Mouse (Mus musculus) hindbrain, embryonic 11.5 days (tissue): Measurements from ENCODE around the gene Mtx1. TPM values are rescaled to one million over a fixed set of nuclear protein-coding genes. Genes with fewer than 3 reads are reported as not detected.
"Not testable (repeated sequence)": the region's sequence is repeated elsewhere in the genome, so short reads cannot be mapped to it uniquely, and the experiment has no call there.

Experiments
- ATAC-seq: fragments of 200-750 bp; cut with Nextera tagmentation; 2 replicates; pipeline ENCODE4 v1.8.0; 2017; ENCODE audit warnings: mild to moderate bottlenecking, moderate TSS enrichment, moderate library complexity; ENCODE audit not compliant: low FRiP score
- DNase-seq: peaks from one replicate; pipeline ENCODE4 v3.0.0-alpha.2; 2015; ENCODE audit warnings: low spot score
- H3K27ac ChIP-seq: fragments of 300-500 bp; sonication (generic); 2 replicates; pipeline ENCODE4 v1.5.1; 2014; ENCODE audit warnings: mild to moderate bottlenecking, low read depth, low read length
- H3K27me3 ChIP-seq: fragments of 300-500 bp; sonication (generic); 2 replicates; pipeline ENCODE4 v1.6.1; 2014; ENCODE audit warnings: mild to moderate bottlenecking, low read length, moderate library complexity, mixed read lengths; ENCODE audit not compliant: control insufficient read depth, insufficient read depth
- H3K36me3 ChIP-seq: fragments of 300-500 bp; sonication (generic); 2 replicates; pipeline ENCODE4 v1.6.1; 2014; ENCODE audit warnings: mild to moderate bottlenecking, low read length, moderate library complexity, mixed read lengths; ENCODE audit not compliant: control insufficient read depth, insufficient read depth
- H3K4me1 ChIP-seq: fragments of 300-500 bp; sonication (generic); replicated peaks from 2 replicates; pipeline ENCODE4 v1.6.1; 2014; ENCODE audit warnings: low read length, mixed read lengths; ENCODE audit not compliant: control insufficient read depth, insufficient read depth
- H3K4me2 ChIP-seq: fragments of 300-500 bp; sonication (generic); replicated peaks from 2 replicates; pipeline ENCODE4 v1.6.1; 2014; ENCODE audit warnings: mild to moderate bottlenecking, low read depth, low read length
- H3K4me3 ChIP-seq: fragments of 300-500 bp; sonication (generic); 2 replicates; pipeline ENCODE4 v1.5.1; 2014; ENCODE audit warnings: low read depth, low read length
- H3K9ac ChIP-seq: fragments of 300-500 bp; sonication (generic); 2 replicates; pipeline ENCODE4 v1.6.1; 2014; ENCODE audit warnings: low read depth, low read length
- H3K9me3 ChIP-seq: fragments of 300-500 bp; sonication (generic); 2 replicates; pipeline ENCODE4 v1.6.1; 2016; ENCODE audit warnings: low read length; ENCODE audit not compliant: control insufficient read depth
- WGBS: fragments of 180-500 bp; shearing (Covaris S2); extraction: QIAGEN DNeasy Blood & Tissue Kit; methylation state at CpG from one replicate; pipeline ENCODE4 v1.1.7; 2014; 5-methylcytosine and 5-hydroxymethylcytosine counted together
- polyA plus RNA-seq: library from polyadenylated mRNA; unstranded; fragments of >200 nt; fragmentation: Nextera tagmentation; extraction: Ambion mirVana; gene quantifications from 2 replicates; pipeline ENCODE4 v1.2.1, GENCODE M21; 2014

Gene Mtx1
- polyA plus RNA-seq, 1 experiment from 2014 or later, result 180 TPM

- not testable (repeated sequence) for H3K9ac ChIP-seq
These were observed 10.5 kb downstream of the Mtx1 start for GRCm38 (mm10) chr3:89216407-89216806.

DNA sequence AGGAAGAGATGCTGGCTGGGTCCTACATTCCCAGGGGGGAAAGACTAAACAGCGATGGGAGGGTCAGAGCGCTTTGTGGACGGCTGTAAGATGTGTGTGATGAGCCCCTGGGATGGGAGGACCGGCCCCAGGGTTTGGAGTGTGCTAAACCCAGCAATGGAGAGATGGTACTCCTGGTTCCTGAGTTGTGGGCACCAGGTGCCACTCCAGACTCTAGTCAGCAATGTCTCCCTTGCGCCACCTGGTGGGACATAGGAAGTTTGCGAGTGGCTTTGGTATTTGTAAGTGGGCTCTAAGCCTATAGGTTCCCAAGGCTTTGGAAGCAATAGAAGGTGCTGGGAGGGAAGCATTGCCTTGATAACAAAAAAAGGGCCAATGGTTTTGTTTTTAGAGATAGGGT is 11.0 kb downstream of the Mtx1 start:
- H3K36me3 ChIP-seq, result no peaks in the 10 kb centered on the region; the same call in 1 of the 2 replicates
- H3K4me3 ChIP-seq, result peak overlapping the region; percentile 63
- no peaks in the 10 kb centered on the region for H3K9me3 ChIP-seq
- peak overlapping the region; percentile 35 for H3K9ac ChIP-seq
- peak overlapping the region; percentile 66 for H3K4me2 ChIP-seq
- ATAC-seq, result peak; percentile 17
- H3K27me3 ChIP-seq, result no peaks in the 10 kb centered on the region
- H3K4me1 ChIP-seq, result peaks cover 3% of the 10 kb centered on the region; the same call in 1 of the 2 replicates
- DNase-seq, result peak; percentile 94
- H3K27ac ChIP-seq, result peak overlapping the region; percentile 98
- WGBS, result 1% methylated on average over 6 of the region's 6 CpGs

More at GRCm38 (mm10) chr3:89216407-89216806, 10.5 kb downstream of the Mtx1 start:
- H3K9me3 ChIP-seq, H3K4me1 ChIP-seq, H3K4me3 ChIP-seq, ATAC-seq, H3K27ac ChIP-seq, H3K27me3 ChIP-seq, DNase-seq, H3K36me3 ChIP-seq: not testable (repeated sequence)
- WGBS, result 73% methylated on average over 7 of the region's 7 CpGs
- peak overlapping the region; percentile 66; the same call in 1 of the 2 replicates for H3K4me2 ChIP-seq

GRCm38 (mm10) chr3:89214681-89215411 is 12.0 kb downstream of the Mtx1 start, which contains the start of gene Thbs3:
Gene Thbs3 (plus strand): TSS chr3:89215180.
- H3K4me2 ChIP-seq, result peak within 1 kb of the TSS; percentile 66
- H3K27me3 ChIP-seq, result no peaks in the 10 kb centered on the region
- peak within 1 kb of the TSS; percentile 98 for H3K27ac ChIP-seq
- 1% methylated on average over 18 of the region's 19 CpGs for WGBS
- no peaks in the 10 kb centered on the region; the same call in 1 of the 2 replicates for H3K36me3 ChIP-seq
- H3K4me1 ChIP-seq, result peaks cover 3% of the 10 kb centered on the region; the same call in 1 of the 2 replicates
- H3K4me3 ChIP-seq, result peak within 1 kb of the TSS; percentile 63
- DNase-seq (peak; percentile 71), ATAC-seq (no peak)
- H3K9ac ChIP-seq, result peak within 1 kb of the TSS; percentile 64
- H3K9me3 ChIP-seq, result no peaks in the 10 kb centered on the region

DNA sequence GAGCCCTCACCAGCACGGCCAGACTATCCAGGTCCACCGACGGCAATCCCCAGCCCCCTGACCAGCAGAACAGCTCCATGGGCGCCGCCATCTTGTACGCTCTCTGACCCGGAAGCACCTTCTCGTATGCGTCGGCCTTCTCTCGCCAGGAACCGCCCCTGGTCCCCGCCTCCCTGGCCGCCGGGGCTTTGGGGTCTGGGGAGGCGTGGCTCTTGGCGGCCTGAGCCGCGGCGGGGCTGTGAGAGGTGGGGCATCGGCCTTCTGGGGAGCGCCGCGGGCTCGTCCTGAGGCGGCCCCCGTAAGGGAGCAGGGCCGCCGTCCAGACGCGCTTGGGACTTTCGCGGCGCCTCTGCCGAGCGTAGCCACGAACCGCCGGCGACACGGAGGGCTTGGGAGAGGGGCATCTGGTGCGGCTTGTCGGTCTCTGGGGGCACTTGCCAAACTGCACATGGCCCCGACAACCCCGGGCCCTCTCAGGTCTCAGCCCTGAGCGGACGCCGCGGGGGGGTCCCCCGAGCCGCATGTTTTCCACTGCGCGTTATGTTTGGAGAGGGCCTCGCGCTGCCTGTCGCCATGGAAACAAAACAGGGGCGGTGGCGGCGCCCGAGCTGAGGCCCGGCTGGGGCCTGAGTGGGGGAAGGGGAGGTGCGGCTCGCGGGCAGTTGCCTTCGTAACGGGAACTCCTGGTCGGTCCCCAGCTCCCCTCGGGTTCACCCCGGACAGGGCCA is 12.9 kb downstream of the Mtx1 start:
- Histone ChIP-seq H3K4me2 (peak overlapping the region; percentile 66), H3K27me3 (no peaks in the 10 kb centered on the region), H3K4me1 (no peaks in the 10 kb centered on the region; the same call in 1 of the 2 replicates), H3K9ac (peak overlapping the region; percentile 64), H3K36me3 (peaks cover 3% of the 10 kb centered on the region; the same call in 1 of the 2 replicates), H3K27ac (peak overlapping the region; percentile 98), H3K9me3 (no peaks in the 10 kb centered on the region), H3K4me3 (peak overlapping the region; percentile 63)
- peak; percentile 98 for DNase-seq
- ATAC-seq, result peak; percentile 89
- WGBS, result under 1% methylated on average over 64 of the region's 69 CpGs

GRCm38 (mm10) chr3:89210731-89211130 is 16.2 kb downstream of the Mtx1 start:
- Histone ChIP-seq H3K9me3 (no peaks in the 10 kb centered on the region), H3K9ac (no peak overlapping the region), H3K36me3 (peaks cover 17% of the 10 kb centered on the region; the same call in 1 of the 2 replicates), H3K4me3 (no peak overlapping the region), H3K27me3 (no peaks in the 10 kb centered on the region), H3K27ac (no peak overlapping the region), H3K4me1 (no peaks in the 10 kb centered on the region; the same call in 1 of the 2 replicates), H3K4me2 (no peak overlapping the region)
- ATAC-seq (no peak), DNase-seq (no peak)
- 89% methylated on average over 7 of the region's 7 CpGs for WGBS

DNA sequence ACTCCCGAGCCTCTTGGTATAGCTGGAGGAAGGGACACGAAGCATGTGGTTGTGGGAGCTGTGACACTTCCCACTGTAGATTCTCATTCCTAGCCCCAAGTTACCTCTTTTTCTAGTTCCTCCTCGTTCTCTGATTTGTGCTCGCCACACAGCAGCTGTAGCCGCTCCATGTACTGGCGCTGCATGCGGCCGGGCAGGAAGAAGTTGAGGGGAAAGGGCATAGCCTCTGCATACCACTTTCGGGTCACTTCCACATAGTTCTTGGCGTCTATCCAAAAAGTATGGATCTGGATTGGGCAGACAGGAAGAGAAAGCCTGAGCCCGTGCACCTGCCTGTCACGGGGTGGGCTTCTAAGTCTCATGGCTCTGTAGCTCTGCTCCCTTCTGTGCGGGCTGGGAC is 16.7 kb downstream of the Mtx1 start:
- ATAC-seq (no peak), DNase-seq (no peak)
- Histone ChIP-seq H3K4me2 (no peak overlapping the region), H3K9me3 (no peaks in the 10 kb centered on the region), H3K9ac (no peak overlapping the region), H3K27ac (no peak overlapping the region), H3K27me3 (no peaks in the 10 kb centered on the region), H3K4me1 (no peaks in the 10 kb centered on the region; the same call in 1 of the 2 replicates), H3K36me3 (peaks cover 17% of the 10 kb centered on the region; the same call in 1 of the 2 replicates), H3K4me3 (no peak overlapping the region)
- 88% methylated on average over 13 of the region's 13 CpGs for WGBS

DNA sequence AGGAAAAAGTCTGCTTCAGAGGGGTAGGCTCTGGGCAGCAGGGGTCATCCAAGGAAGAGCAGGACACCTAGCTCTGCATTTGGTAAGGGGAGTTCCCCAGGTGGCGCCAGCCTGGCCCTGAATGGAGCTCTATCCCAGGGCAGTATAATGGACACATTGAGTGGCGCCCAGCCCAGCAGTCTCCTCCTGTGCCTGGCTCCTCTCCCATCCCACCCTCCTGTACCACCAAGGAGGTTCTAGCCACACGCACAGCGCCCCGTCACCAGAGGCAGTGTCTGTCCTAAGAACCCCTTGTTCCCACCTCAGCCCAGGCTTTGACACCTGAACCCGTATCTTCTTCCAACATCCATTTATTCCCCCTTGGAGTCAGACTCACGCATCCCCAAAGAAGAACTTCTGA is 17.2 kb downstream of the Mtx1 start:
- Histone ChIP-seq H3K27ac (no peak overlapping the region), H3K9me3 (no peaks in the 10 kb centered on the region), H3K9ac (no peak overlapping the region), H3K4me2 (no peak overlapping the region), H3K27me3 (no peaks in the 10 kb centered on the region), H3K4me1 (no peaks in the 10 kb centered on the region; the same call in 1 of the 2 replicates), H3K36me3 (peaks cover 17% of the 10 kb centered on the region; the same call in 1 of the 2 replicates), H3K4me3 (no peak overlapping the region)
- 95% methylated on average over 7 of the region's 7 CpGs for WGBS
- DNase-seq (no peak), ATAC-seq (no peak)

DNA sequence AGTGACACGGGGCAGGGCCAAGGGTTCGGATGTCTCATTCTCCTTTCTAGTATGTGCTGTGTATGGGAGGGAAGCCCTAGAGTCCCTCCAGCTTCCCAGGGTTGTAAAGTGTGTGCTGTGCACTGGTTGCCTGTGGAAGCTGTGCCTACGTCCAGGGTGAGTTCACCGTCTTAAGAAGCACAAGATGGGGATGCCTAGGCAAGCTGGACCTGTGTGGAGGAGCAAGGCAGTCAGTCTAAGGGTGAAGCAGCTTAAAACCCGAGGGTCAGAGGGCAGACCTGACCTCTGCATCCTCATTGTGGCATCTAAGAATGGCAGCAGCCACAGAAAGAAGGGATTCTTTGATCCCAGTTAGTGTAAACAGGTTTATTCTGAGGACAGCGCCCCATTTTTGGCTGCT is 18.2 kb downstream of the Mtx1 start:
- Histone ChIP-seq H3K4me2 (no peak overlapping the region), H3K27me3 (no peaks in the 10 kb centered on the region), H3K27ac (no peak overlapping the region), H3K9me3 (no peaks in the 10 kb centered on the region), H3K4me3 (no peak overlapping the region), H3K36me3 (peaks cover 17% of the 10 kb centered on the region; the same call in 1 of the 2 replicates), H3K4me1 (no peaks in the 10 kb centered on the region), H3K9ac (no peak overlapping the region)
- WGBS, result 93% methylated on average over 6 of the region's 6 CpGs
- no peak for DNase-seq
- no peak for ATAC-seq
